Mouse (Mus musculus) limb, embryonic 11.5 days (tissue): ENCODE measurements around the gene Megf9. TPM values are rescaled to one million over a fixed set of nuclear protein-coding genes. Genes with fewer than 3 reads are reported as not detected.

Experiments used
- ATAC-seq: fragments of 200-750 bp; cut with Nextera tagmentation; 2 replicates; pipeline ENCODE4 v1.8.0; 2017; ENCODE audit warnings: low read depth; ENCODE audit not compliant: insufficient number of reproducible peaks, low FRiP score, low TSS enrichment
- DNase-seq: peaks from one replicate; pipeline ENCODE4 v3.0.0-alpha.2; 2015; ENCODE audit warnings: low spot score
- H3K27ac ChIP-seq: fragments of 300-500 bp; sonication (generic); replicated peaks from 2 replicates; pipeline ENCODE4 v1.5.1; 2014; ENCODE audit warnings: low read depth, mild to moderate bottlenecking, low read length
- H3K27me3 ChIP-seq: fragments of 300-500 bp; sonication (generic); 2 replicates; pipeline ENCODE4 v1.6.1; 2014; ENCODE audit warnings: mild to moderate bottlenecking, low read length, mixed read lengths; ENCODE audit not compliant: control insufficient read depth, insufficient read depth
- H3K36me3 ChIP-seq: fragments of 300-500 bp; sonication (generic); 2 replicates; pipeline ENCODE4 v1.6.1; 2014; ENCODE audit warnings: mild to moderate bottlenecking, low read length, moderate library complexity, mixed read lengths; ENCODE audit not compliant: control insufficient read depth, insufficient read depth
- H3K4me1 ChIP-seq: fragments of 300-500 bp; sonication (generic); 2 replicates; pipeline ENCODE4 v1.6.1; 2014; ENCODE audit warnings: low read length, mixed read lengths; ENCODE audit not compliant: control insufficient read depth, insufficient read depth
- H3K4me2 ChIP-seq: fragments of 300-500 bp; sonication (generic); 2 replicates; pipeline ENCODE4 v1.6.1; 2014; ENCODE audit warnings: low read depth, mild to moderate bottlenecking, moderate library complexity; ENCODE audit not compliant: severe bottlenecking
- H3K4me3 ChIP-seq: fragments of 300-500 bp; sonication (generic); 2 replicates; pipeline ENCODE4 v1.5.1; 2014; ENCODE audit warnings: low read depth, low read length
- H3K9ac ChIP-seq: fragments of 300-500 bp; sonication (generic); 2 replicates; pipeline ENCODE4 v1.6.1; 2014; ENCODE audit warnings: mild to moderate bottlenecking, low read length
- H3K9me3 ChIP-seq: fragments of 300-500 bp; sonication (generic); 2 replicates; pipeline ENCODE4 v1.6.1; 2016; ENCODE audit warnings: low read length; ENCODE audit not compliant: control insufficient read depth
- WGBS: fragments of 180-500 bp; shearing (Covaris S2); extraction: QIAGEN DNeasy Blood & Tissue Kit; methylation state at CpG from one replicate; pipeline ENCODE4 v1.1.7; 2014; 5-methylcytosine and 5-hydroxymethylcytosine counted together
- polyA plus RNA-seq: library from polyadenylated mRNA; unstranded; fragments of >200 nt; fragmentation: Nextera tagmentation; extraction: Ambion mirVana; gene quantifications from 2 replicates; pipeline ENCODE4 v1.2.1, GENCODE M21; 2014

Gene Megf9
- polyA plus RNA-seq, 1 experiment from 2014 or later, result 11.6 TPM

DNA sequence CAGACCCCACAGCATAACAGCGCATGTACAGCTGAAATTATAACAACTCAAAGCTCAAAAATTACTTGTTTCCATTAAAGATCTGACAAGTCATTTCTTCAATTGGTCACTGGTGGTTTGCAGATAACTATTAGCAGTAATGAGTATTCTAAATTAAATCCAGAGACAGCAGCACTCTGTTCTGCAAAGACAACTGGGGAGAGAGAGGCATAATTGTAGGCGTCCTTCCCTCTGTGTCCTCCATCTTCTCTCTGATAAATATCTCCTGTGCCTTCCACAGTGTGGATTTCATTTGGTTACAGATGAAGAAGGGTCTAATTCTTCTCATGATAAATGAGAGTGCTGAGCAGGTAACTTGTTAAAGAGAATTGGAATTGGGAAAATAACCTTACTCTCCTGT lies 135.7 kb downstream of the Megf9 start:
- ATAC-seq (no peak), DNase-seq (no peak)
- Histone ChIP-seq H3K27me3 (no peaks in the 10 kb centered on the region), H3K4me2 (no peak overlapping the region), H3K4me1 (no peaks in the 10 kb centered on the region), H3K4me3 (no peak overlapping the region), H3K27ac (no peak overlapping the region), H3K9ac (no peak overlapping the region), H3K36me3 (0 out of 2 replicates have a peak, but pooled peaks cover 2% of the 10 kb centered on the region), H3K9me3 (no peaks in the 10 kb centered on the region)
- 80% methylated on average over 2 of the region's 2 CpGs for WGBS

DNA sequence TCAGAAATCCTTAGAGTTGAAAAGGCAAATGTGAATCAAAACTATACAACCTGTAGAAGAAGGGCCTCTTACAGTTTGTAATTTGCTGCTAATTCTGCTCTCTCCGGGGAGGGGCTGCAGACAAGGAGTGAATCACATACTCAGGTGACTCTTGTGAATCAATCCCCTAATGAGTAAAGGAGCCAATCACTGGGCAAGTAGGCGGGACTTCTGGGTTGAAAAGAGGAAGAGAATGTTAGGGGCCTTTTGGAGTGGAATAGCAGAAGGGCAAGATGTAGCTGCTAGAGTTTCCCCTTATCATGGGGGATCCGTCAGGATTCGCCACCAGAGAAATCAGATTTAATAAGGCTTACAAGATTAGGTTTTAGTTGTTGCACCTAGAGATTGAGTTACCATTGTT lies 136.7 kb downstream of the Megf9 start:
- Histone ChIP-seq H3K27me3 (no peaks in the 10 kb centered on the region), H3K4me2 (no peak overlapping the region), H3K4me1 (no peaks in the 10 kb centered on the region), H3K9ac (no peak overlapping the region), H3K9me3 (no peaks in the 10 kb centered on the region), H3K4me3 (no peak overlapping the region), H3K36me3 (0 out of 2 replicates have a peak, but pooled peaks cover 2% of the 10 kb centered on the region), H3K27ac (no peak overlapping the region)
- no peak for ATAC-seq
- WGBS, result 74% methylated on average over 4 of the region's 4 CpGs
- DNase-seq, result no peak

GRCm38 (mm10) chr4:70396701-70397100 lies 138.1 kb downstream of the Megf9 start:
- WGBS, result 87% methylated on average over 5 of the region's 5 CpGs
- Histone ChIP-seq H3K4me3 (no peak overlapping the region), H3K9ac (no peak overlapping the region), H3K4me2 (no peak overlapping the region), H3K4me1 (no peaks in the 10 kb centered on the region), H3K9me3 (no peaks in the 10 kb centered on the region), H3K27ac (no peak overlapping the region), H3K27me3 (no peaks in the 10 kb centered on the region), H3K36me3 (no peaks in the 10 kb centered on the region)
- ATAC-seq (no peak), DNase-seq (no peak)

DNA sequence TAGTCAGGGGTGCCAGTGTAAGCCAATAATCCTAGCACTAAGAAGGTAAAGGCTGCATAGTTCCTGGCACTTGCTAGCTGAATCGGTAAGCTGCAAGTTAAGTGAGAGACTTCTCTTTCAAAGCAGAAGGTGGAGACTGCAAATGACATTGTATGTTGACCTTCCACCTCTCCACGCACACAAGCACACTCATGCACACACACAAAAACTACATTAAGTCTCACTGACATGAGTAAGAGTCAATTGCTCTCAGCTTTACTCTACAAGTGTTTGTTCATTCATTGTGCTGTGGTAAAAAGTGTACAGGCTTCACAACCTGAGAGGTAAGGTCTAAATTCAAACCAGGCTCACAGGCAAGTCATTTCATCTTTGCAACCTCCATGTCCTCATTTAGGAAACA lies 140.1 kb downstream of the Megf9 start:
- H3K9me3 ChIP-seq, result no peaks in the 10 kb centered on the region
- no peaks in the 10 kb centered on the region for H3K4me1 ChIP-seq
- H3K27me3 ChIP-seq, result no peaks in the 10 kb centered on the region
- DNase-seq (no peak), ATAC-seq (no peak)
- H3K4me3 ChIP-seq, result no peak overlapping the region
- H3K36me3 ChIP-seq, result no peaks in the 10 kb centered on the region
- no peak overlapping the region for H3K27ac ChIP-seq
- no peak overlapping the region for H3K9ac ChIP-seq
- 94% methylated on average over 2 of the region's 2 CpGs for WGBS
- no peak overlapping the region for H3K4me2 ChIP-seq

- 92% methylated on average over 11 of the region's 11 CpGs for WGBS
- ATAC-seq (no peak), DNase-seq (no peak)
- H3K4me3 ChIP-seq, result no peak overlapping the region
- H3K9me3 ChIP-seq, result no peaks in the 10 kb centered on the region
- no peaks in the 10 kb centered on the region for H3K36me3 ChIP-seq
- H3K27me3 ChIP-seq, result no peaks in the 10 kb centered on the region
- H3K9ac ChIP-seq, result no peak overlapping the region
- no peak overlapping the region for H3K4me2 ChIP-seq
- no peak overlapping the region for H3K27ac ChIP-seq
- no peaks in the 10 kb centered on the region for H3K4me1 ChIP-seq
Observed at GRCm38 (mm10) chr4:70391760-70392372, 142.9 kb downstream of the Megf9 start.

DNA sequence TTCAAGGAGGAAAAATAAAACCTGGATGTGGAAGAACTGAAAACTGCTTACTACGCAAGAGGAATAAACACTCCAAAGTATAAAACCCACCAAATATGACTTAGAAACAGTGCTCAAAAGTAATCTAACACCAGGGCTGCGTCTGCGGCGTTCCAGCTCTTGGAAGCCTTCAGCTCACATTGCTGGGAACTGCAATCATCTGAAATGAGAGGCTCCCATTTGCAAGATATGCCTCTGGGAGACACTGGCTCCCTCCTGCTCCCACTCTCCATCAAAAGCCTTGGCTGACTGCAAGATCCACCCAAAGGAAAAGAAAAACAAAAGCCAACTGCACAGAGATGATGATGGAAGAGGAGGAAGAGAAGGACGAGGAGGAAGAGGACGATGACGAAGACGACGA lies 143.7 kb downstream of the Megf9 start:
- no peak for ATAC-seq
- DNase-seq, result no peak
- H3K9ac ChIP-seq, result no peak overlapping the region
- H3K4me1 ChIP-seq, result no peaks in the 10 kb centered on the region
- no peaks in the 10 kb centered on the region for H3K36me3 ChIP-seq
- no peaks in the 10 kb centered on the region for H3K9me3 ChIP-seq
- no peak overlapping the region for H3K4me3 ChIP-seq
- H3K27me3 ChIP-seq, result no peaks in the 10 kb centered on the region
- WGBS, result 95% methylated on average over 9 of the region's 9 CpGs
- no peak overlapping the region for H3K27ac ChIP-seq
- no peak overlapping the region for H3K4me2 ChIP-seq

GRCm38 (mm10) chr4:70386206-70386605 lies 148.6 kb downstream of the Megf9 start:
- no peaks in the 10 kb centered on the region for H3K36me3 ChIP-seq
- WGBS, result 92% methylated on average over 5 of the region's 5 CpGs
- H3K27ac ChIP-seq, result no peak overlapping the region
- no peak overlapping the region for H3K4me2 ChIP-seq
- H3K27me3 ChIP-seq, result no peaks in the 10 kb centered on the region
- H3K4me1 ChIP-seq, result no peaks in the 10 kb centered on the region
- DNase-seq, result no peak
- H3K9me3 ChIP-seq, result no peaks in the 10 kb centered on the region
- no peak overlapping the region for H3K9ac ChIP-seq
- no peak overlapping the region for H3K4me3 ChIP-seq
- no peak for ATAC-seq

DNA sequence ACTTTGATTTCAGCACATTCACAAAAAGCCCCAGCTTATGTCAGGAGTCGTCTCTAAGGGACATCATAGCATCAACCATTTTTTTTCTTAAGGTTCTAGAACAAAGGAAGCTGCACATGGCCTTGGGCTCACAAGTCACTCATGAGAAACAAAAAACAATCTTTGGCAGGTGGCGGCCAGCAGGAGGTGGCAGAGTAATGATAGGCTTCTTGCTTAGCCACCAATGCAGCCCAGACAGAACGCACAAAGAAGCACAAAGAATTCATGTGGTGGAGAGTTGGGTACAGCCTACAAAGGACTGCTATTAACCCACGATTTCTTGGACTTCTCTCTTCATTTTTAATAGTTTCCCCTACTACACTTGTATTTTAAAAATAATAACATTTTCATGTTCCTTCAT lies 157.4 kb downstream of the Megf9 start:
- Histone ChIP-seq H3K9me3 (no peaks in the 10 kb centered on the region), H3K27me3 (no peaks in the 10 kb centered on the region), H3K36me3 (no peaks in the 10 kb centered on the region), H3K27ac (no peak overlapping the region), H3K4me3 (no peak overlapping the region), H3K4me2 (no peak overlapping the region), H3K4me1 (no peaks in the 10 kb centered on the region), H3K9ac (no peak overlapping the region)
- DNase-seq, result no peak
- ATAC-seq, result no peak
- WGBS, result 85% methylated on average over 4 of the region's 4 CpGs
